Mouse (Mus musculus): ENCODE results near the gene Laptm4a. TPM values are rescaled to one million over a fixed set of nuclear protein-coding genes. Genes with fewer than 3 reads are reported as not detected.

Laptm4a gene
- polyA plus RNA-seq, 1 experiment from 2014 or later = 235 TPM

DNA sequence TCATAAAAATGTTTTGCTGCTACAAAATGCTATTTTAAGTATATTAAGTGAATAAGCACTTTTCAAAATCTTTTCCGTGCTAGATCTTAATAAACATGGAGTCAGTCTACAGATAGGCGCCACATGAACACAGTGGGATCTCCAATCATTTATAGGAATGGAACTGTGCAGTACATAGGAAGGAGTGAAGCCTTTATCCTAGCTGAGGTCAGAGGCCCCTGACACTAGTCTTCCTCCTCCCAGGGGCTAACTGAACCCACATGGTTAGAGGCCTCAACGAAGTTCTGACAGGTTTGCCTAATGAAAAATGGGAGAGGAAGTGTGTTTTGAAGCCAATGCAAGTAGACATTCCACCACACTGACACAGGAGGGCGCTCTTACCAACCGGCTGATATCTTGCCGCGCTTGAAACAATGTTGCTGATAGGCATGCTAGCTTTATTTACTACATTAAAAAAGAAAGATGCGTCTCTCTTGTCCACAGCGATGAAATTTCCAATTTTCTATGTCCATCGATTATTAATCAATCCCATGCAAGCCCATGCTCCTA, 32.3 kb upstream of the Laptm4a start:
- no peak for ATAC-seq (ENCODE audit: low read depth)
- Histone ChIP-seq H3K4me1 (replicated peaks) (peaks cover 16% of the 10 kb centered on the region), H3K9ac (no peak overlapping the region), H3K36me3 (no peaks in the 10 kb centered on the region), H3K4me3 (no peak overlapping the region), H3K4me2 (no peak overlapping the region), H3K9me3 (no peaks in the 10 kb centered on the region), H3K27me3 (no peaks in the 10 kb centered on the region), H3K27ac (replicated peaks) (no peak overlapping the region)
- WGBS = 22% methylated on average over 10 of the region's 10 CpGs

DNA sequence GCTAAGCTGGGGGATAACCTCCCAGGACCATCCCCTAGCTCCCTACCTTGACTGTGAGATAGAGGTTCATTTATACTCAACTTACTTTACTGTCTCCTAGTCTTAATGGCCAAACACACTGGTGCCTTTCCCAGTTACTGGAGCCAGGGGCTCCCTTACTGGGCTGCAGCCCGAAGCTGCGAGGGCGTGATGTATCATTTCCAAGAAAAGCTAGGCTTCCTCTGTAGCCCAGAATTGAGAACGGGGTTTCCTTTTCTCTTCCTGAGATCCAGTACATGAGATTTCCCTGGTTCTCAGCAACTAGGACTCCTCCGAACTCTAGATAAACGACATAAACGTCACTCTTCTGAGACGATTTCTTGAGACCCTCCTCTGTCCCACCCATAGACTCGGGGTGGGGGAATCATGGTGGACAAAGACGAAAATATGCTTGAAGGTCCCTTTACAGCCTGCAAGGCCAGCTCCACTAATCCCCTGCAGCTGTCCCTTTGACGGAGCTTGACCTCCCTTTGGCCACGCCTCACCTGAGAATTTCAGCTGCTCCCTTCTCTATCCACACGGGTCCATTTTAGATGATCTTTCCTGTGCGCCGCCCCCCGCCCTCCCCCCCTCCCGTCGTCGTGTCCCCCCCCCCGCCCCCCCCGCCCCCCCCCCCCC, 28.5 kb upstream of the Laptm4a start:
- no peak overlapping the region for H3K27ac ChIP-seq (replicated peaks)
- peaks cover 4% of the 10 kb centered on the region for H3K4me1 ChIP-seq (replicated peaks)
- peak overlapping the region; percentile 24; the same call in 1 of the 2 replicates for H3K4me2 ChIP-seq
- H3K9ac ChIP-seq = no peak overlapping the region
- H3K36me3 ChIP-seq = no peaks in the 10 kb centered on the region
- no peaks in the 10 kb centered on the region for H3K9me3 ChIP-seq
- ATAC-seq (ENCODE audit: low read depth) = no peak
- no peaks in the 10 kb centered on the region for H3K27me3 ChIP-seq
- WGBS = 48% methylated on average over 13 of the region's 21 CpGs
- no peak overlapping the region for H3K4me3 ChIP-seq

DNA sequence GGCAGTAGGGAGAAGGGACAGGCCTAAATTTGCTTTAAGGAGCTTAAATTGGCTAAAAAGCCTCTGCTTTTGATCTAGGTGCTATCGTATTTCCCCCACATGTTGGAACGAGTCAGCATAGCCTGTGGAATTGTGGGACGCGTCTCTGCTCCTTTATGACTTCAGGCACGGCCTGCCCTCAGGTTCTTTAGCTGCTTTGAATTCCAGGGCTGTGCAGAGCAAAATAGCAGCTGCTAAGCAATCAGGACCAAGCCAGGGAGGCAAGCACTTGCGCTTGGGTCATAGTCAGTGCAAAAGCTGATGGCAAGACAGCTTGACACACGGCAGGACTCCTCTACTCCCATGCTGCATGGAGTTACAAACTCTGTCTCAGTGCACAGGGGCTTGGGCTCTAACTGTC, 24.3 kb upstream of the Laptm4a start:
- no peak overlapping the region for H3K9ac ChIP-seq
- 54% methylated on average over 7 of the region's 7 CpGs for WGBS
- H3K36me3 ChIP-seq = no peaks in the 10 kb centered on the region
- H3K4me2 ChIP-seq = no peak overlapping the region
- H3K27ac ChIP-seq (replicated peaks) = no peak overlapping the region
- H3K4me1 ChIP-seq (replicated peaks) = peaks cover 28% of the 10 kb centered on the region
- no peaks in the 10 kb centered on the region for H3K9me3 ChIP-seq
- H3K4me3 ChIP-seq = no peak overlapping the region
- no peak for ATAC-seq (ENCODE audit: low read depth)
- H3K27me3 ChIP-seq = no peaks in the 10 kb centered on the region

DNA sequence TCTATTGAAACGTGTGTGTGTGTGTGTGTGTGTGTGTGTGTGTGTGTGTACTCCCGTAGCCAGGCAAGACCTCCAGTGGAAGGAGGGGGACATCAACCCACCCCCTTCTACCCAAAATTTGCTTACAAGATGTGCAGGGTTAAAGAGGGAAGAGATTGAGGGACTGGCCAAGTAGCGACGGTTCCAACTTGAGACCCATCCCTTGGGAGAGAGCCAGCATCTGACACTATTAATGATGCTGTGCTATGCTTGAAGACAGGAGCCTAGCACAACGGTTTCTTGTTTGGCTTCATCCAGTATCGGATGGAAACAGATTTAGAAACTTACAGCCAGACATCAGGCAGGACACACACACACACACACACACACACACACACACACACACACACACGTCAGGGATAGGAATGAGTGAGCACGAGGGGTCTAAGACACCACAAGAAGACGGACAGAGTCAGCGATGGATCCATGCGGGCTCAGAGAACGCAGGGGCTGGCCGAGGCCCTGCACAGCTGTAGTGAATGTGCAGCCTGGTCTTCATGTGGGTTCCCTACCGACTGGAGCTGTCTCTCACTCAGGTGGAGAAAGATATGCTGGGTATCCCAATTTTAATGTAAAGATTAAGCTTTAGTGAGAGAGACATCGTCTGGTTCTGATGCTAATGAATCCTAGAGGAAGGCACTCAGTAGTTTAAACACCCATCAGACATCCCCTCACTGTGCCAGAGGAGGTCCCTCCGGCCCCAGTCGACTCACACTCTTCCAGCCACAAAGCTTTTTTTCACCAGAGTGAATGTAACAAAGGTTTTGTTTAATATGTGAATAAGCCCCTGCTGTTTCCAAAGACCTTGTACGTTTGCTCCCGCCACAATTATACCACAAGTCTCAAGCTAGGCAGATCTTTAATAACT, 22.3 kb upstream of the Laptm4a start:
- Histone ChIP-seq H3K36me3 (no peaks in the 10 kb centered on the region), H3K4me3 (no peak overlapping the region), H3K4me2 (no peak overlapping the region), H3K9ac (no peak overlapping the region), H3K4me1 (replicated peaks) (peaks cover 24% of the 10 kb centered on the region), H3K27me3 (no peaks in the 10 kb centered on the region), H3K27ac (replicated peaks) (no peak overlapping the region), H3K9me3 (no peaks in the 10 kb centered on the region)
- WGBS = 49% methylated on average over 19 of the region's 19 CpGs
- ATAC-seq (ENCODE audit: low read depth) = peak; percentile 63

DNA sequence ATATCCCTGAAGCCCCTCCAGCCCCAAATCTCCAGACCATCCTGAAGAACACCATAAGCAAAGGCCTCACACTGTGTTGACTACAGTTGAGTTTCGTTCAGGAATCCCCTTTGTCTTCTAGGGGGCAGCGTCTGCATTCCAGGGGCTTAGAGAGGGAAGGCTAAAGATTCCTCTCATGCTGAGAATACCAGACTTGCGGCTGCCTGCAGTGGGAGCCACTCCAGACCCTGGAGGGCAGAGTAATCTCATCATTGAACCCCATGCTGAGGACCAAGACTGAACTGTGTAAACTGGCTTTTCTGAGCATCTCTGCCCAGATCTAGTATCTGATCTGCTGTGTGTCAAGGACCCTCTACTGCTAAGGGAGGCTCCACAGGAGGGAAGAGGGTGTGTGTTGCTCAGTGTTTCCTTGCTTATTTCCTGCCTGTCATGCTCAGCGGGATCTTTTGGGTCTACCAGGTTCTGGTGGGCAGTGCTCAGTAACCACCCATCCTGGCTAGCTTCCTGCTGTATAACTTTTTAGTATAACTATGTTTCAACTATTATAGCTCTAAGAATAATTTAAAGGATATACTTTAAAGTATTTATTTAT, 21.3 kb upstream of the Laptm4a start:
- no peaks in the 10 kb centered on the region for H3K36me3 ChIP-seq
- H3K9ac ChIP-seq = no peak overlapping the region
- peaks cover 24% of the 10 kb centered on the region for H3K4me1 ChIP-seq (replicated peaks)
- 18% methylated on average over 4 of the region's 4 CpGs for WGBS
- no peak overlapping the region for H3K4me2 ChIP-seq
- ATAC-seq (ENCODE audit: low read depth) = no peak
- no peak overlapping the region for H3K4me3 ChIP-seq
- H3K9me3 ChIP-seq = no peaks in the 10 kb centered on the region
- peak overlapping the region; percentile 11; the same call in 1 of the 2 replicates for H3K27ac ChIP-seq (replicated peaks)
- H3K27me3 ChIP-seq = no peaks in the 10 kb centered on the region

DNA sequence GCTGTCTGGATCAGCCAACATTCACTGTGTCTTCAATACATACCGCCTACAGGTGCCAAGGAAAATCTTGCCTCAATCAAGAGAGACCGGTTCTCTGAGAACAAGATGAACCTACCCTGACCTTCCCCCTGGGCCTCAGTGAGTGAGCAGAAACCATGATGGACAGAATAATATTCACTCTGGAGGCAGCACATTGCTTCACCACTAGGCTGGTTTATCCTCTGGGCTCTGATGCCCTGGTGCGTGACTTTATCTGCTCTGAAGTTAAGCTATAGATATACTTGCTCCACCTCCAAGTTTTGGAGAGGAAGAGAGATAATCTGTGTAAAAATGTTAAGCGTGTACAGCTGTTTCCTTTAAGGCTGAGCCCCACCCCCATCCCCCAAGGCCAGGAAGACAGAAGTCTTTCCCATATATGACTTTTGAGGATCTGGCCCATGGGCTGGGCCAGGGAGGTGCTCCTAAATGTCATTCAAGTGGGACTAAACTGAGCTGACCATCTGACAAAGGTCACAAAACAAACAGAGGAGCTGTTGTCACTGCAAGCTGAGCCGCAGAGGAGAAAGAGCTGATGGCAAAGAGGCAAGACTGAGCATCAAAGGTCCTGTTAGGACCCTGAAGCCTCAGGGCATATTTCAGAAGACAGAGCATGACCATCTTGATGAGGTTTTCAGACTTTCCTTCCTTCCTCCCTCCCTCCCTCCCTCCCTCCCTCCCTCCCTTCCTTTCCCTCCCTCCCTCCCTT, 20.4 kb upstream of the Laptm4a start:
- no peak for ATAC-seq (ENCODE audit: low read depth)
- Histone ChIP-seq H3K9ac (no peak overlapping the region), H3K4me3 (no peak overlapping the region), H3K27ac (replicated peaks) (no peak overlapping the region), H3K4me2 (no peak overlapping the region), H3K9me3 (no peaks in the 10 kb centered on the region), H3K27me3 (no peaks in the 10 kb centered on the region), H3K4me1 (replicated peaks) (peaks cover 24% of the 10 kb centered on the region), H3K36me3 (no peaks in the 10 kb centered on the region)
- WGBS = 57% methylated on average over 5 of the region's 5 CpGs

DNA sequence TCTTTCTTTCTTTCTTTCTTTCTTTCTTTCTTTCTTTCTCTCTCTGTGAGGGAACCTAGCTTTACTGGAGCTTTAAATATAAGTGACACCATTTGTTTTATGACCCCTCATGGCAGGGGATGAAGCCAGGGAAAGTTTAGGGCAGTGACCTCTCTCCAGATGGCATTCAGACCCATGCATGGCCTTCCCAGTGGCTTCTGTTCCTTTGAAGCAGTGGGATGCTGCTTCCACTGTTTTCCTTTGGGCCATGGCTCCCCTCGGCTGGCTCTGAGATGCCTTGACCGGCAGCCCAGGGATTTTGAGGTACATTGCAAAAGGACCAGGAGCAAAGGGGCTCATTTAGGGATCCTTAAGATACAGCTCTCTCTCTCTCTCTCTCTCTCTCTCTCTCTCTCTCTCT, 19.5 kb upstream of the Laptm4a start:
- peaks cover 24% of the 10 kb centered on the region for H3K4me1 ChIP-seq (replicated peaks)
- H3K27me3 ChIP-seq = no peaks in the 10 kb centered on the region
- H3K9ac ChIP-seq = no peak overlapping the region
- no peak overlapping the region for H3K27ac ChIP-seq (replicated peaks)
- WGBS = 4% methylated on average over 2 of the region's 2 CpGs
- no peaks in the 10 kb centered on the region for H3K9me3 ChIP-seq
- H3K4me3 ChIP-seq = no peak overlapping the region
- no peak for ATAC-seq (ENCODE audit: low read depth)
- no peaks in the 10 kb centered on the region for H3K36me3 ChIP-seq
- H3K4me2 ChIP-seq = no peak overlapping the region

DNA sequence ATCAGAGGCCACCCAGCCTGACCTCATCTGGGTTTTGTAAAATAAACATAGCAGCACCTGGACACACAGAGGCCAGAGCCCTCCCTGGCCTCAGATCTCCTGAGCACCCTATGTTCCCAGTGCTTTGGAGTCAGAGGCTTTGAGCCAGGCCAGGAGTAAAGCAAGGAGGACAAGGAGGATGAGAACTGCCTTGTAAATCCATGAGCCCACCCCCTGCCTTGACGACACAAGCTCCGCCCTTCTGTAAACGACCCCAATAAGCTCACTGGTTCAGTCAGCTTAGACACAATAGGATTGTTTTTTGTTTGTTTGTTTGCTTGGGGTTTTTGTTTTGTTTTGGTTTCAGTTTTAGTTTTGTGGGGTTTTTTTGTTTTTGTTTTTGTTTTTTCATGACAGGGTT, 19.0 kb upstream of the Laptm4a start:
- ATAC-seq (ENCODE audit: low read depth) = no peak
- WGBS = 17% methylated on average over 3 of the region's 3 CpGs
- no peak overlapping the region for H3K9ac ChIP-seq
- H3K4me1 ChIP-seq (replicated peaks) = peaks cover 24% of the 10 kb centered on the region
- no peaks in the 10 kb centered on the region for H3K9me3 ChIP-seq
- H3K27ac ChIP-seq (replicated peaks) = no peak overlapping the region
- no peaks in the 10 kb centered on the region for H3K27me3 ChIP-seq
- H3K36me3 ChIP-seq = no peaks in the 10 kb centered on the region
- no peak overlapping the region for H3K4me3 ChIP-seq
- no peak overlapping the region for H3K4me2 ChIP-seq

DNA sequence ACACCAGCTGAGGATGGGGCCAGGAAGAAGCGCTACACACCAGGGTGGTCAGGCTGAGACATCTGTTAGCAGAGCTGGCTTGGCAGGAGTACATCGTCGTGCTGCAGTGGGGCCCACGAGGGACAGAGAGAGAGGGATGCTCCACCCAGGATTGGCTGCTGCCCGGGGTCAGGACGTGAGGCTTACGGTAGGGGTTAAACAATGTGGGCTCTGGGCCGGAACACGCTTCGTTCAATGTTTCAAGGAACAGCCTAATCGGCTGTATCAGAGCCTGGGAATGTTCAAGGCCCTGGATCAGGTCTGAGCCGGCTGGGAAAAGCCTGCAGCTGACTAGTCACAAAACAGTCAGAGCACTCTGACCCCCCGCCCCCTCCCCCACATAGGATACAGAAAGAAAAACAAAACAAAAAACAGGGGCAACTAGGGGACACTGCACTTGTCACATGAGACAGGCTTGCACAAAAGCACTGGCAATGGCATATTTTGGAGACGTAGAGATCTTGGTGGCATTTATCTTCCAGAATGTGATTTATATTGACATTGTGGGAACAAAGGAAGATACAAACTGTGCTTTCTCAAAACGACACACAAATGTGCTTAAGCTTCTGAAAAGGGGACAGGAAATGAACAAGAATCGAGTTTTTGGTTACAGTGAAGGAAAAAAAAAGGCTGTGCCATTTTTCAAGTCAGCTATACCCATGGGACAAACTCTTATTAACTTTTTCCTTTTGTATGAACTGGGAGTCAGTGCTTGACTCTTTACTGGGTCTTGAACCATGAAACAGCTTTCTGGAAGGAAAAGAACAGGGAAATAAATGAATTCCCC, 8.4 kb upstream of the Laptm4a start:
- Histone ChIP-seq H3K9ac (peak overlapping the region; percentile 63), H3K27me3 (no peaks in the 10 kb centered on the region), H3K4me2 (peak overlapping the region; percentile 30), H3K4me1 (replicated peaks) (peaks cover 28% of the 10 kb centered on the region), H3K4me3 (no peak overlapping the region), H3K9me3 (no peaks in the 10 kb centered on the region), H3K36me3 (no peaks in the 10 kb centered on the region), H3K27ac (replicated peaks) (peak overlapping the region; percentile 77)
- ATAC-seq (ENCODE audit: low read depth) = peak; percentile 77
- 5% methylated on average over 16 of the region's 16 CpGs for WGBS

DNA sequence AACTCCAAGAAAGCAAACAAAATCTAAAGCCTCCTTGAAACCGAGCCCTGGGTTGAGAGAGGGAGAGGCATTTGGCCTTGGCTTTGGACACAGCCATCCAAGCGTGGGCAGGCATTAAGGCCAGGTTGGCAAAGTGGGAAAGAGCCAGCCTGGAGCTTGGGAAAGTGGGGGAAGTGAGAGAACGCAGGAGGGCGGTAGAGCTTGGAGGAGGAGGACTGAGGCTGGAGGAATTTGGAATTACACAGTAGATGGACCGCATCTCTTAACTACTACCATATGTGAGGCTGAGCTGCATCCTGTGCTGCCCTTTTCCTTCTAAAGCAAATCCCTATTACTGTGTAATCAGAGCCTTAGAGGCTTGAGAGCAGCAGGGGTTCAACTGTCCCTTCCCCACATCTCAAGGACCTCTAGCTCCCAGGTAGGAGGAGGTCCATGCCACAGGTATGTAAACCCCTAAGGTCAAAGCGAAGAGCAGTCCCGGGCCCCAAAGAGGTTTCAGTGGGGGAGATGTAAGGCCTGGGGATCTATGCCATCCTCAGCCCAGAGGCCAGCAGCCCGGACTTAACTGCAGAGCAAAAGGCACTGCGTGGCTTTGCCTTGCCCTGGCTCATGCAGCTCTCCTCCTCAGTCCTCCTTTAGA, 7.6 kb upstream of the Laptm4a start:
- H3K4me1 ChIP-seq (replicated peaks) = peaks cover 28% of the 10 kb centered on the region
- no peak for ATAC-seq (ENCODE audit: low read depth)
- 60% methylated on average over 9 of the region's 9 CpGs for WGBS
- no peak overlapping the region for H3K9ac ChIP-seq
- H3K36me3 ChIP-seq = no peaks in the 10 kb centered on the region
- no peak overlapping the region for H3K4me2 ChIP-seq
- H3K27me3 ChIP-seq = no peaks in the 10 kb centered on the region
- peak overlapping the region; percentile 77 for H3K27ac ChIP-seq (replicated peaks)
- no peaks in the 10 kb centered on the region for H3K9me3 ChIP-seq
- H3K4me3 ChIP-seq = no peak overlapping the region

DNA sequence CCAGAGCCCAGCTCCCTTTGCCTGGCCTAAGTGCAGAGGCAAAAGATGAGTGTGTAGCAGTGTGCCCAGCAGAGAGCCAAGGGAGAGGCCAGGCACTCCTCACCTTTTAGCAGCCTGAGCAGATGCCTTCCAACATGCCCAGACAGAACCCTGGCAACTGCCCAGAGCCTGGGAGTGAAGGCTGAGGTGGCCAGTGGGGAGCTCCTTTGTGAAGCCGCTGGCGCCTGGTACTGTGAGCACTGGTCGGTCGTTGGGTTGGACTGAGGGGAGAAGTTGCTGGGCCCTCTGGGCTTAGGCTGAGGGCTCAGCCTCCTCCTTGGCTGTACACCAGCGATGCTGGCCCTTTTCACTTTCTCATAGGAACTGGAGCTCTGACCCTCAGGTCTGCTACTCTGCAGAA, 5.1 kb upstream of the Laptm4a start:
- Histone ChIP-seq H3K9me3 (no peaks in the 10 kb centered on the region), H3K27ac (replicated peaks) (peak overlapping the region; percentile 69), H3K27me3 (no peaks in the 10 kb centered on the region), H3K4me1 (replicated peaks) (peaks cover 39% of the 10 kb centered on the region), H3K9ac (no peak overlapping the region; the same call in 1 of the 2 replicates), H3K4me2 (no peak overlapping the region), H3K4me3 (no peak overlapping the region), H3K36me3 (no peaks in the 10 kb centered on the region)
- ATAC-seq (ENCODE audit: low read depth) = peak; percentile 45
- 37% methylated on average over 5 of the region's 5 CpGs for WGBS
